Mouse (Mus musculus): ENCODE results near the gene Rps17. TPM values are rescaled to one million over a fixed set of nuclear protein-coding genes. Genes with fewer than 3 reads are reported as not detected.
A peak's percentile ranks its signal among the peaks of the same experiment; 100 is the strongest.

The Rps17 gene
- polyA plus RNA-seq, 1 experiment from 2014 or later, result 1,237 TPM

- H3K27me3 ChIP-seq, result no peaks in the 10 kb centered on the region
- no peak for DNase-seq (ENCODE audit: low read depth, low spot score)
- no peak for TF ChIP-seq CTCF (IDR thresholded peaks at IDR 0.05)
- ChIA-PET CTCF (interaction anchor here (0.9 to 14.2 kb wide), 6 partner anchors 12 to 188 kb away, joined by 3 to 148 read pairs (median 3); no protein-coding TSS in a partner anchor), POLR2A (interaction anchor here (0.5 to 1.0 kb wide), 5 partner anchors 14 to 740 kb away, joined by 3 to 5 read pairs (median 4); no protein-coding TSS in a partner anchor)
- ATAC-seq, result no peak
- in situ Hi-C loops (cut with MboI; ENCODE audit: low pct_unique_long_range_greater_than_20kb), result no loop called here
These were observed 555 bp upstream of the Rps17 start for GRCm38 (mm10) chr7:81345447-81346170.

- POLR2A ChIA-PET, result interaction anchor here (0.6 to 1.4 kb wide), 3 partner anchors 11 to 395 kb away, joined by 3 to 7 read pairs (median 3); no protein-coding TSS in a partner anchor
- in situ Hi-C loops (cut with MboI; ENCODE audit: low pct_unique_long_range_greater_than_20kb), result loop anchor here (5.0 kb wide), 1 partner anchor 182 kb away; no protein-coding TSS in a partner anchor
- DNase-seq (ENCODE audit: low read depth, low spot score) (no peak), ATAC-seq (no peak)
- CTCF ChIA-PET, result interaction anchor here (1.4 to 14.2 kb wide), 3 partner anchors 9 to 178 kb away, joined by 3 to 148 read pairs (median 6); no protein-coding TSS in a partner anchor
- no peak for TF ChIP-seq CTCF (IDR thresholded peaks at IDR 0.05)
- H3K27me3 ChIP-seq, result no peaks in the 10 kb centered on the region
These were observed 1.2 kb downstream of the Rps17 start for GRCm38 (mm10) chr7:81343831-81344230.

- ATAC-seq (no peak), DNase-seq (ENCODE audit: low read depth, low spot score) (no peak)
- H3K27me3 ChIP-seq, result no peaks in the 10 kb centered on the region
- POLR2A ChIA-PET, result interaction anchor here (1.1 to 1.4 kb wide), 2 partner anchors 10 to 176 kb away, joined by 3 to 7 read pairs; no protein-coding TSS in a partner anchor
- CTCF ChIA-PET, result interaction anchor here (1.1 to 14.2 kb wide), 4 partner anchors 9 to 177 kb away, joined by 3 to 148 read pairs (median 4); no protein-coding TSS in a partner anchor
- in situ Hi-C loops (cut with MboI; ENCODE audit: low pct_unique_long_range_greater_than_20kb), result loop anchor here (5.0 kb wide), 1 partner anchor 181 kb away; no protein-coding TSS in a partner anchor
- no peak for TF ChIP-seq CTCF (IDR thresholded peaks at IDR 0.05)
These were observed 1.7 kb downstream of the Rps17 start for GRCm38 (mm10) chr7:81343316-81343715.

- ChIA-PET POLR2A (interaction anchor here (1.4 to 1.7 kb wide), 2 partner anchors 175 kb away, joined by 6 to 7 read pairs; no protein-coding TSS in a partner anchor), CTCF (interaction anchor here (1.0 to 14.2 kb wide), 7 partner anchors 8 to 176 kb away, joined by 3 to 148 read pairs (median 4); no protein-coding TSS in a partner anchor)
- in situ Hi-C loops (cut with MboI; ENCODE audit: low pct_unique_long_range_greater_than_20kb), result loop anchor here (5.0 kb wide), 1 partner anchor 180 kb away; no protein-coding TSS in a partner anchor
- ATAC-seq (no peak), DNase-seq (ENCODE audit: low read depth, low spot score) (no peak)
- no peaks in the 10 kb centered on the region for H3K27me3 ChIP-seq
- TF ChIP-seq CTCF (IDR thresholded peaks at IDR 0.05), result no peak
These were observed 2.5 kb downstream of the Rps17 start for GRCm38 (mm10) chr7:81342356-81343094.

- ChIA-PET POLR2A (interaction anchor here (1.7 kb wide), 1 partner anchor 174 kb away, joined by 6 read pairs; no protein-coding TSS in a partner anchor), CTCF (interaction anchor here (0.9 to 14.2 kb wide), 7 partner anchors 38 to 186 kb away, joined by 3 to 148 read pairs (median 4); no protein-coding TSS in a partner anchor)
- no peaks in the 10 kb centered on the region for H3K27me3 ChIP-seq
- no peak for ATAC-seq
- TF ChIP-seq CTCF (IDR thresholded peaks at IDR 0.05), result peak; percentile 68
- in situ Hi-C loops (cut with MboI; ENCODE audit: low pct_unique_long_range_greater_than_20kb), result loop anchor here (5.0 kb wide), 1 partner anchor 179 kb away; no protein-coding TSS in a partner anchor
- no peak for DNase-seq (ENCODE audit: low read depth, low spot score)
These were observed 3.5 kb downstream of the Rps17 start for GRCm38 (mm10) chr7:81341563-81341962.

GRCm38 (mm10) chr7:81339783-81340182 lies 5.3 kb downstream of the Rps17 start:
- CTCF ChIA-PET, result interaction anchor here (0.8 to 14.2 kb wide), 5 partner anchors 9 to 185 kb away, joined by 3 to 148 read pairs (median 5); no protein-coding TSS in a partner anchor
- in situ Hi-C loops (cut with MboI; ENCODE audit: low pct_unique_long_range_greater_than_20kb), result loop anchor here (5.0 kb wide), 1 partner anchor 177 kb away; no protein-coding TSS in a partner anchor
- peak; percentile 81 for TF ChIP-seq CTCF (IDR thresholded peaks at IDR 0.05)
- no peak for DNase-seq (ENCODE audit: low read depth, low spot score)
- H3K27me3 ChIP-seq, result no peaks in the 10 kb centered on the region
- ATAC-seq, result no peak
- POLR2A ChIA-PET, result interaction anchor here (0.6 kb wide), 1 partner anchor 130 kb away, joined by 5 read pairs; no protein-coding TSS in a partner anchor

GRCm38 (mm10) chr7:81338522-81338873 lies 6.6 kb downstream of the Rps17 start:
- in situ Hi-C loops (cut with MboI; ENCODE audit: low pct_unique_long_range_greater_than_20kb), result no loop called here
- ATAC-seq (no peak), DNase-seq (ENCODE audit: low read depth, low spot score) (no peak)
- CTCF ChIA-PET, result interaction anchor here (1.3 to 14.2 kb wide), 3 partner anchors 19 to 172 kb away, joined by 3 to 148 read pairs (median 18); no protein-coding TSS in a partner anchor
- POLR2A ChIA-PET, result interaction anchor here (0.7 kb wide), 1 partner anchor 197 kb away, joined by 3 read pairs; no protein-coding TSS in a partner anchor
- no peaks in the 10 kb centered on the region for H3K27me3 ChIP-seq
- TF ChIP-seq CTCF (IDR thresholded peaks at IDR 0.05), result no peak

GRCm38 (mm10) chr7:81337785-81338521 lies 7.1 kb downstream of the Rps17 start:
- POLR2A ChIA-PET, result interaction anchor here (0.7 kb wide), 1 partner anchor 197 kb away, joined by 3 read pairs; no protein-coding TSS in a partner anchor
- DNase-seq (ENCODE audit: low read depth, low spot score) (no peak), ATAC-seq (no peak)
- H3K27me3 ChIP-seq, result no peaks in the 10 kb centered on the region
- TF ChIP-seq CTCF (IDR thresholded peaks at IDR 0.05), result no peak
- in situ Hi-C loops (cut with MboI; ENCODE audit: low pct_unique_long_range_greater_than_20kb), result no loop called here
- CTCF ChIA-PET, result interaction anchor here (1.3 to 14.2 kb wide), 2 partner anchors 18 to 172 kb away, joined by 3 to 148 read pairs; no protein-coding TSS in a partner anchor

- CTCF ChIA-PET, result interaction anchor here (0.9 to 14.2 kb wide), 3 partner anchors 14 to 170 kb away, joined by 3 to 148 read pairs (median 6); no protein-coding TSS in a partner anchor
- no peak for TF ChIP-seq CTCF (IDR thresholded peaks at IDR 0.05)
- ATAC-seq, result peak; percentile 39
These were observed 8.6 kb downstream of the Rps17 start for GRCm38 (mm10) chr7:81336432-81336786.

More at GRCm38 (mm10) chr7:81336432-81336786, 8.6 kb downstream of the Rps17 start:
- no peak for DNase-seq (ENCODE audit: low read depth, low spot score)
- in situ Hi-C loops (cut with MboI; ENCODE audit: low pct_unique_long_range_greater_than_20kb), result no loop called here
- no peaks in the 10 kb centered on the region for H3K27me3 ChIP-seq
- POLR2A ChIA-PET, result interaction anchor here (0.5 to 1.5 kb wide), 2 partner anchors 110 to 169 kb away, joined by 4 read pairs; no protein-coding TSS in a partner anchor
